Mouse (Mus musculus) granulocyte monocyte progenitor cell, adult 5-6 weeks (primary cell): ENCODE data around the gene Apobec4. TPM values are rescaled to one million over a fixed set of nuclear protein-coding genes. Genes with fewer than 3 reads are reported as not detected.

Experiments
- ATAC-seq: replicated peaks from 2 replicates; pipeline ENCODE4 v1.8.0; 2016; ENCODE audit warnings: mild to moderate bottlenecking, moderate TSS enrichment, inconsistent platforms; ENCODE audit not compliant: poor library complexity, severe bottlenecking
- total RNA-seq, 2 experiments: library from RNA; stranded (forward) in 1 of 2; stranded (reverse) in 1 of 2; fragments of 200-712, 200-1000 nt in 1 of 2; fragments of >200 nt in 1 of 2; fragmentation: Nextera tagmentation in 1 of 2; gene quantifications; 2 replicates each; pipeline ENCODE4 v1.2.3; 2014 to 2017

Gene Apobec4
- total RNA-seq (2014; fragmentation: Nextera tagmentation) = not detected in 2 replicates
- total RNA-seq (2017) = not detected in 2 replicates

DNA sequence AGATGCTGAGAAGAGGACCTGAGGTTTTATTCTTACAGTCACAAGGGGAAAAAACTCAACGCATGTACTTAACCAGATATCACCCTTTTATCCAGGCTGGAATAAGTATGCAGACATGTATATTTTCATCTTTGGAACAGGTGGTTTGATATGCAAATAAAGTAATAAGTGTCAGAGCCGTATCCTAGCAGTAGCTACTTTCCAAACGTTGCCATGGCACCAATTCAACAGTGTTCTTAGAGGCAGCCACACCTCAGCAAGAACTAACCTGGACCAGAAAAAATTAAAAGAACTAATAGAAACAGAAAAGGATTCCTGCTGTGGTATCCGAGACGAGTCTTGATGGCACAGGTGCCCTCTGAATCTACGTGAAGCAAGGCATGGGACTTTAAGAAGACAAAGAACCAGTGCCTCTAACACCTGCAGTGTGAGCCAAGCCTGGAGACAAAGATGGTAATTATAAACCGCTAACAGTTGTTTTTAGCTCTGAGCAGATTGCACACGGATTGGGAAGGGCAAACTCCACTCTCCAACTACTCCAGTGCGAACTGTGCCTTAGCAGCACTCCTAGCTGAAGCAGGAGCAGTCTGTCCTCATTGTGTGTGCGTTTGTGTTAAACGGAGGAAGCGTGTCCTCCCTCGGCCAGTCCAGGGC, at the start of gene Apobec4:
Gene Apobec4, plus strand, starts transcription at position 240 of the 654 bp plus-strand sequence.
- ATAC-seq = no peak

DNA sequence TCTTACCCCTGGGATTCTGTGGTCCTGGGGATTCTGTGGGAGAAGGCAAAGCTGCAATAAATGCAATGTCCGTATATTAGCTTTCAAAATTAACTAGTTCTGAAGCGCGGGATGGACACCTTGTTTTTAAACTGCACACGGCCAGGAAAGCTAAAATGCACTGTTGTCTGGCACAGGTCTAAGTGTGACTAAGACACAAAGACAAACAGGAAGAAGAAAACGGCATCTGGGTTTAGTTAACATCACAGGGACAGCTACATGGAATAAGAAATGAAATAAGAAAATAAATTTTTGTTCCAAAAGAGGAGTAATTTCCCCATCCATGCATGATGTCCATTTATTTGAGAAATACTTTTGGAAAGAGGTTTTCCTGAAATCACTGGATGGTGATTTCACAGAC, 49.3 kb upstream of the Apobec4 start:
- ATAC-seq = no peak

DNA sequence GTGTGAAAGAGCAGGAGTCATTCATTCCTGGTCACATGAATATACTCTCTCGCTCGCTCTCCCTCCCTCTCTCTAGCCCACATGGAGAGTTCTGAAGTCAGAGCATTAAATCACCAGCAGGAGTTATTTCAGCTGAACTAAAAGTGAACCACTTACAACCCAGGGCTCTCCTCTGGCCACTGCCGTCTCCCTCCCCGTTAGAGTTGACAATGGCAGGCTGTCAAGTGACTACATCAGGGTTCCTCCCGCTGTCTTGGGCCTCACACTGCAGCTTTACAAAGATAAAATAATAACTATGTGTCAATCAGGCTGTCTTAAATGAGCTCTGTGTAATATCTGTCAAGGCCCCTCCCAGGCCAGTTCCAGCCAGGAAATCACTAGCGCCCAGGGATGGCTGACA, 47.4 kb upstream of the Apobec4 start:
- no peak for ATAC-seq

DNA sequence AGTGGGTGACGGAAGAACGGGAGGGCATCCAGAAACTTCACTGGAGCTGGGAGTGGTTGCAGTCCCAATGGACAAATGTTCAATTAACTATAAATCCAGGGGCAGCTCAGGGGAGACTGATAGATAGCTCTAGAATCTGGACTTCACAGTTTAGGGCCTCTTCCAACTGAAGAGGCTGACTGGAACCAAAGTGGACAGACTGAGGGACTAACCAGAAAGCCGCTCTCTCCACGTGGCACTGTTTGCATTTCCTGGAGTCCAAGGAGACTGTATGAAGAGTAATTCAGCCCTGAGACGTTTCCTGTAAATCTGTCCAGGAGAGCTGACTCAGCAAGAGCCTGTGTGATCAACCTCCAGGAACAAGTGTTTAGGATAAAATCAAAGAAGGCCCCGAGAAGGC, 46.4 kb upstream of the Apobec4 start:
- no peak for ATAC-seq

DNA sequence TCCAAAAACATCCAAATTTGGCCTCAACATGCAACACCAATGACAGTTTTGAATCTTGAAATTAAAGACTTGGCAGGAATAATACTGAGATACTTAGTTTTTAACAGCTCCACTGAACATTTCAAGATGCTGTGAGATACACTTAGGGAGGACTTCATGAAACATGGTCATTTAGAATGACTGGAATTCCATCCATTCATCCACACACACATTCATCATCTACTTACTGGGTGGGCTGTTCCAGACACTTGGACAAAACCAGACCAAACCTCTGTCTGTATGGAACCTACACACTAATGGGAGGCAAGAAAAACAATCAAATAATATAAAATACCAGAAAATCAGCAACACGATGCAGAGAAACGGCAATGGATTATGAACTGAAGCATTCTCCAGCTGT, 42.8 kb upstream of the Apobec4 start:
- no peak for ATAC-seq

DNA sequence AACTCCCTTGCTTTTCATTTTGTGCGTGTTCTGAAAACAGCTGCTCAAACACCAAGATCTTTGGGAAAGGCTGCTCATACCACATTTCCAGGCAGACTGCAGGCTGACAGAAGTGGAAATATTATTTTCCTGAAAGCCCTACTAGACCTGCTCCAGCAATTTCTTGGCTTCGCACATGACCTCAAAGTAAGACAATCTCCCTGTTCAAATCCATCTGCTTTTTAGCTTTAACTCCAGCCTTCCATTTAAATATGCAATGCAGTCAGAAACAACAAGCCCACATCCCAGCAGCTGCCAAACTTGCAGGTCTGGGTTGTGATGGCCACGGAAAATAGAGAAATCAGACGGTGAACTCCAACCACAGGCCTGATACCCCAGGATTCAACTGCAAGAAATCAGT, 39.3 kb upstream of the Apobec4 start:
- ATAC-seq = no peak

DNA sequence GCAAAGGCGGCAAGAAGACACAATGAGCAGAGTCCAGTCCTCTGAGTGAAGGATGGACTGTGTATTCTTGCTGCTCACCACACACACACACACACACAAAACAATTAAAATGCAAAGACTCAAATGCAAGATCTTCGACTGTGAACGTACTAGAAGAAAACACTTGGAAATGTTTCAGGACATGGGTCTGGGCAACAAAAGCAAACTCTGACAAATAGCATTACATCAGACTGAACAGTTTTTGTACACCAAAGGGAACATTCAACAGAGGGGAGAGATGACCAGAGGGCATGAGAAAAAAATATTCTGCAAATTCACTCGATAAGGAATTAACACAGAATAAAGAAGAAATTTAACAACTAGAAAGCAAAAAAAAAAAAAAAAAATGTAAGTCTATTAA, 36.4 kb upstream of the Apobec4 start:
- no peak for ATAC-seq

DNA sequence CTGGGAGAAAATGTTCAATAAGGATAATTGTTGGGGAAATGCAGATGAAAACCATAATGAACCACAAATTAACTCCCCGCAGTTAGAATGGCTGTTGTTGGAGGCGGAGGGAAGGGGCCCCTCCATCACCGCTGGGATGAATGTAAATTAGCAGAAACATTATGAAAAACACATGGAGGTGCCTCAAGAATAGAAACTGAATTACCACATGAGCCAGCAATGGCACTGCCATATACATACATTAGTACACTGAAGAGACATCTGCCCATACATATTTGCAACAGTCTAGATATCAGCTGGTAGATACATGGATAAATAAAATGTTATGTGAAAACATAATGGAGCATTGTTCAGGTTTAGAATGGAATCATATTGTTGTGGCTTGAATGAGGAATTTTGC, 35.9 kb upstream of the Apobec4 start:
- no peak for ATAC-seq

DNA sequence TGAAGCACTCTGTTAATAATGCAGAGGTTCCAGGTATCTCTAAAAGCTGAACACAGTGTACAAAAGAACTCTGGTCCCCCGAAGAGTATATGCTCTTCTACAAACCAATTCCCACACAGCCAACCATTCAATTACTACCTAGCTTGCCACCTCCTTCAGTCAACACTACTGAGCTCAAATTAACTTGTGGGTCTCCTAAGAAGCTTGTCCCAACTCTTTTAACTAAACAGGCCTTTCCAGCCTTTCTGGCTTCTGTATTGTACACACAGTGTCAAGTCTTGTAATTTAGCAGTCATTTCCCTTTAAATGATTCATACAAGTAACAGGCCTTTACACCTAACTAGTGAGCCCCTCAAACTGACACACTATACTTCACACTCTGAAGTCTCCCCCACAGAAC, 33.0 kb upstream of the Apobec4 start:
- no peak for ATAC-seq

DNA sequence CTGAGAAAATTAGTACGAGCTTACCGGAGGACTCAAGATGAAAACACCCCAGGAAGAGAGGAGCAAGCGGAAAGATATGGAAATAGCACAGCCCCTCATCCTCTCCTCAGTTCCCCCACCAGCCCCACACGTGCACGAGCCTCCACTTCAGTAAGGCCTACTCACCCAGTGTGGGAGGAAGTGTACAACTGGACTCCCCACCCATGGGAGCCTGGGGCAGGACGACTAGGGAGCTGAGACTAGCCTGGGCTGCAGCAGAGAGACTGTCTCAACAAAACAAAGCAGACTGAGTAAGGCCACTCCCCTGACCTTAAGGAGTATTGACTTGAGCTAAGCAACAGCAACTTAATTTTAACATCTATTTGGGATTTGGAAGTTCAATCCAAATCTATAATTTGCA, 32.2 kb upstream of the Apobec4 start:
- ATAC-seq = 0 out of 2 replicates have a peak, but pooled peaks have one; percentile 22

DNA sequence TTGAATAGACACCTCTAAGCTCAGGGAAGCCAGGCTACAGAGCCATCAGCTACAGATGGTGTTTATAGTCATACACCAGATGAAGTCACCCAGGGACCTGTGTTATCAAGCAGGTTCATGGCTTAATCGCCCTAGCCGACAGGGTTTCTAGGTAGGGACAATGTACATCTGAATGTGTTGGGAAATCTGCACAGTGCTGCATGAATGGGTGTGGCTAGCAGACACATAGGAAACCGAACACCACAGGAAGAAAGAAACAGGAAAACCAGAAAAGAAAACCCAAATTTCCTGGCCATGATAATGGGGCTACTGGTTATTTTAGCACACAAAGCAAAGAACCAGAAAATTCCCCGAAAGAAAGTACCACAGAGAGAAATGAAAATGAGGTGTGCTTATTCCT, 29.4 kb upstream of the Apobec4 start:
- ATAC-seq = peak; percentile 75

DNA sequence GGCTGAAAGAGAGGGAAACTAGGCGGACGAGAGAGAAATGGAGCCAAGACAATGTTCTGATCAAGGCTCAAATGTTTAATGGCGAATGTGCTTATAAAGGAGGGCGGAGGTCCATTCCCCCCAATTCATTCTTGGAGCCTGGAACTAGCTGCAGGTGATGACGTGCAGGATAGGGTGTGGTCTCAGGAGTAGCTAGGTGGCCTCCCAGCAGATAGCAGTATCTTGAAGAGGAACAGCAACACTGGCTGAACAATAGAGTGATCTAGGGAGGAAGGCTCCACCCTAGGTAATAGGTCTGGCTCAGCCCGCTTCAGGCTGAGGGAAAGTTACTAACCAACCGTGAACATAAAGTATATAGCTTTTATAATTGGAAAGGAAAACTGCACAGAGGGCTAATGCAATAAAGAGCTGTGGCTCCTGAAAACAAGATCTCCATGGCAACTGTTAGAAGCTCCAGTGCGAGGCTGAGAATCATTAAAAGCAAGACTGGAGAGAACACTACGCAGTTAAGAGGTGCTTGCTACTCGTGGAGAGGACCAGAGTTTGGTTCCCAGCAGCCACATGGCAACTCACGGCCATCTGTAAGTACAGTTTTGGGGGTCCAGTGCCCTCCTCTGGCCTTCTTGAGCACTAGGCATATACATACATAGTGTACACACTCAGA, 28.7 kb upstream of the Apobec4 start:
- no peak for ATAC-seq

DNA sequence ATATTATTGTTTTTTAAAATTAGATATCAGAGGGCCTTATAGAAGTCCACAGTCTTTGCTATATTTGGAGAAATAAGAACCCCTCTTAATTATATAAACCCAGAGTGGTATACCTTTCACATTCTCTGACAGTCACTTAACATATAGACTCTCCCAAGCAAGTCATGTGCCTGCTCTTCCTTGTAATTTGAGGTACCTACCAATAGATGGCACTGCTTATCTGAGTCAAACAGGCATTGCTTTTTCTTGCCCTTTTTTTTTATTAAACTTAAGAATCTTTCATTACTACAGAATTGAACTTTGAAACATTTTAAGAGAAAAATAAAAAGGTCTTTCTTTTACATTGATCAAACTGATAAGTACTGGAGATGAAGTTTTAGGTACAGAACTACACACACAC, 26.1 kb upstream of the Apobec4 start:
- peak; percentile 62 for ATAC-seq

DNA sequence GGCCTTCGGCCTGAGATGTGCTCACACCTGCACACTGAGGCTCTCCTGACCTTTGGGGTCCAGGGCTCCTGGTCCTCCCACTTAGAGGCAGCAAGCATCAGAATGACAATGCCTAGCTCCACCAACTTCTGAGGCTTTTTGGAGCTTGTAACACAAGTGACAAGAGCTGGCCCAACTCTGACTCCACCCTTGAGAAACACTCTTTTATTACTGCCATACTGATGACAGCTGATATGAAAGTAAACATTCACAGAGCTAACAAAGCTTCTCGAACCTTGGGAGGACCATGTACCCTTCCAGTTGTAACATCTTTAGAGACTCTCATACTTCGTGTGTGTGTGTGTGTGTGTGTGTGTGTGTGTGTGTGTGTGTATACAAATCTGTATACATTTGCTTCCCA, 24.3 kb upstream of the Apobec4 start:
- no peak for ATAC-seq

DNA sequence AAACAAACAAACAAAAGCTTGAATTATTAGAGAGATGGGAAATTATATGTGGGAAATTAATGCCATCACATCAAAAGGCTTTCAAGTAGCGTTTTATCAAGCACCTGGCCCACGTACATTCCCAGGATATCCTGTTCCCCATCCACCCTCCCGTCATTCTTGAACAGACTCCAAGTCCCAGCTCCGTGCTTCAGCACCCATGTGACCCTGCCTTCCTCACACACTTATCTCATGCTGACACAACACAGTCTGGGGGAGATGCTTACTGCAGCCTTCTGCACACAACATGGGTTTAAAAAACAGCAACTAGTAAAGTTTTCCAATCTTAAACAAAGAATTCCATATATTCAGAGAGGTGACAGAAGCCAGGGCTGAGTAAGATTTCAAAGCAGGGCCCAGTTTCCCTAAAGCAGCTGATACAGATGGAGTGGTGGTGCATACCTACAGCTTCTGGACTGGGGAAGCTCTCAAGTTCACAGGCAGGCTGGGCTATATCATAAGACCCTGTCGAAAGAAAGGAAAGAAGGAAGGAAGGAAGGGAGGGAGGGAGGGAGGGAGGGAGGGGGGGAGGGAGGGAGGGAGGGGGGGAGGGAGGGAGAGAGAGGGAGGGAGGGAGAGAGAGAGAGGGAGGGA, 22.6 kb upstream of the Apobec4 start:
- ATAC-seq = no peak

DNA sequence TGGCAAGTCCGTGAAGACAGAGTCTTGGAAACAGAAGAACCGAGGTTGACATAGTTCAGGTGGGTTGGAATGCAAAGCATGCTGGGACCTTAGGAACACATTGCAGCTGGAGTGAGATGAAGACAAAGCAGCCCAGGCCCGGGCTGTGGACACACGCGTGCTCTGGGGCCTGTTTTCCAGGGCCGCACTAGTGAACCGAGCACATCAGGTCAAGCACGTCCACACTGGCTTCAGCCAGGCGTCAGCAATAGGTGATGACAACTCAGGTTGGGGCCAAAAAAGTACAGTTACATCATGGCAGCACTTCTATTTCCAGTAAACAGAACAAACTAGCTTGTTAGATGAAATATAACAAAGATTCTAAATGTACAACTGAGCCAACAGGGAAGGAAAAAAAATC, 11.6 kb upstream of the Apobec4 start:
- ATAC-seq = no peak

DNA sequence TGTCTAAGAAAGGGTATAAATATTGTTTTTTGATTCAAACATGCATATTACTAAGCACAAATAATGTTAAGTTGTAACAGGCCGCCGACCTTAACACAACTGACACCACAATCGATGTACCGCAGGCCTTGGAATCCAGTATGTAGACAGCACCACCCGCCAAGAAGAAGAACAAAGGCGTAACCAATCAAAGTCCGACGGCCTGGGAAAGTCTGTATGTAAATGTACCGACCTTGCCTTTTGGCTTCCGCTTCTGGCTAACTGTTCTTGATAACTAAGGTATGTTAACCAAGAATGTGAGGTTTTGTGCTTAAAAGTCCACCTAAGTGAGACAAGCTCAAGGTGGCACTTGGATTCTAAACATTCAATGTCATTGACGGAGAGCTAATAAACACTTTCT, 11.0 kb upstream of the Apobec4 start:
- no peak for ATAC-seq

DNA sequence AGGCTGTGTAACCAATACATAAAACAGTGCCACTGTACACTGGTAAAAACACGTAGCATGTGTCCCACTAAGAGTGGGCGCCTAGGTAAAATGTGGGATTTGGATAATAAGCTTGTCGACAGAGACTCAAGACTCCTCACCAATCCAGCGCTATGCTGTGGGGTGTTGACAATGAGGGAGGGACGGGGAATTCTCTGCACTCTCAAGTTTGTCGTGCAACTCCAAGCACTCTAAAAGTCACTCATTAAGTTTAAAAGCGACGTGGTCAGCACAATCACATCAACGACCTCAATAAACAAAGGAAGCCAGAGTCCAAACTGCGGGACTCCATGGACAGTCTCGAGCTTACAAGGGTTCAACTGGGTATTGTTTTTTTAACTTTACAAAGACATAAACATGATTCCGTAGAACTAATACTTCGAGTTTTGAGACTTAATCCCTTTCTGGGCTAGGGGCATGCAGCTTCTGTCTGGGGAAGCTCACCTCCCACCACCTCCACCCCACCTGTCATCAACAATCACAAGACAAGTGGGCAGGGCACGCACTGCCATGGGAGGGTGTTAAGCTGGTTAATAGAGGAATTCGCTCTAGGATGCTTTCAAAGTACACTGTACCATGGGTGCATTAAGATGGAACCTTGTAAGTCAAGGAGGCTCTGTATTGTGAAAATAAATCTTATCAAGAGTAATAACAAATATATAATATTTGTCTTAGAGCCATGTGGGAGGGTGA, 7.1 kb upstream of the Apobec4 start:
- no peak for ATAC-seq

DNA sequence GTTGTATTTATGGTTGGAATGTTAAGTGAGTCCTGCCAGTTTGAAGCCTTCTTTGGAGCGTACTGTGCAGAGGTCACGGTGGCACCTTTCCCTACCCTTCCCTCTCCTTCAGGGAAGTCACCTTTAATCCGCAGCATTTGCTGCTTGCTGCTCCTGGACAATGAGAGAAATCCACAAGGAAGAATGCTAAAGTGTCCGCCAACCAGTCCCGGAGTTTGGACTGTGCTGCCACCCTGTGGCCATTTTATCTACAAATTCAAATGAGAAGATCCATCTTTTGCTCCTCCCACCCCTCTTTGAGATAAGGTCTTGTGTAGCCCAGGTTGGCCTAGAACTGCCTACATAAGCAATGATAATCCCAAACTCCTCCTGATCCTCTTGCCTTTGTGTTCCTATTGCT, 3.9 kb upstream of the Apobec4 start:
- peak; percentile 66 for ATAC-seq

DNA sequence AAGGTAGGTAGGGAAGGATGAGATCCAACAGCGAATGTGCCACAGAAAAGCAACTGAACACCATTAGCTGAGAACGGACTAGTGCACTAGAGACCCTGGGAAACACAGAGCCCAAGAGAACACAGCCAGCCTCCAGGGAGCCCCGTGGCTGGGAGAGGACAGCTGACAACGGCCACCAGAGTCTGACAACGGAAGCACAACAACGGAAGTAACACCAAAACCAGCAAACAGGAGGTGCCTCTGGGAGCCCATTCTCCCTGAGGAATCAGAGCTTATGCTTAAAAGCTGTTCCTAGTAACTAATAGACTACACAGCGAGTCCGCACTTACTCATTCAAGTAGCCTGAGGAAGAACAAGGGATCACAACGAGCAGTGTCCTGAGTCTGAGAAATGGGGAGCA, 1.1 kb upstream of the Apobec4 start:
- 0 out of 2 replicates have a peak, but pooled peaks have one; percentile 12 for ATAC-seq

DNA sequence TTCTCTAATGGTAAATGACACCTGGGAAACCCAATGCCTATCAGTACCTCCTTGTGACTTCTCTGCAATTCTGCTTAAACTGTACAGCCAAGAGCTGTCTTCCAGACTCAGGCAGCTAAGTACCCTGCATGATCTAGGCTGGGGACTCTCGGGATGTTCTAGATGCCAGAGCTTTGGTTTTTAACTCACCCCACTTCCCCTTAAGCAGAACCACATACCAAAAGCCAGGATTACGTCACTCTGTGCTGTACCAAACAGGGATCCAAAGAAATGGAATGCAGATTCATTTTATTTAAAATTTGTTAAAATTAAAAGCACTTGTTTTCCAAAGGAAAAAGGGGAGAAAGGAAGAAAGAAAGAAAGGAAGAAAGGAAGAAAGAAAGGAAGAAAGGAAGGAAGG, 11.4 kb downstream of the Apobec4 start:
- ATAC-seq = peak; percentile 47
